Mouse (Mus musculus) hindbrain, postnatal 0 days (tissue): Measurements from ENCODE around the gene Gm20388. TPM values are rescaled to one million over a fixed set of nuclear protein-coding genes. Genes with fewer than 3 reads are reported as not detected.

Experiments used
- ATAC-seq: fragments of 200-750 bp; cut with Nextera tagmentation; 2 replicates; pipeline ENCODE4 v1.8.0; 2017; ENCODE audit warnings: mild to moderate bottlenecking, moderate TSS enrichment, moderate library complexity
- DNase-seq: peaks from one replicate; pipeline ENCODE4 v3.0.0-alpha.2; 2015; ENCODE audit warnings: low spot score
- H3K27ac ChIP-seq: fragments of 300-500 bp; sonication (generic); 2 replicates; pipeline ENCODE4 v1.5.1; 2014; ENCODE audit warnings: mild to moderate bottlenecking
- H3K27me3 ChIP-seq: fragments of 300-500 bp; sonication (generic); 2 replicates; pipeline ENCODE4 v1.6.1; 2014; ENCODE audit warnings: low read length, mixed read lengths; ENCODE audit not compliant: insufficient read depth
- H3K36me3 ChIP-seq: fragments of 300-500 bp; sonication (generic); 2 replicates; pipeline ENCODE4 v1.6.1; 2014; ENCODE audit warnings: low read length, mixed read lengths; ENCODE audit not compliant: insufficient read depth
- H3K4me1 ChIP-seq: fragments of 300-500 bp; sonication (generic); 2 replicates; pipeline ENCODE4 v1.6.1; 2014; ENCODE audit warnings: antibody characterized with exemption, low read length, mixed read lengths; ENCODE audit not compliant: insufficient read depth
- H3K4me2 ChIP-seq: fragments of 300-500 bp; sonication (generic); 2 replicates; pipeline ENCODE4 v1.6.1; 2014; ENCODE audit warnings: low read depth, mild to moderate bottlenecking, low read length, moderate library complexity, mixed read lengths
- H3K4me3 ChIP-seq: fragments of 300-500 bp; sonication (generic); 2 replicates; pipeline ENCODE4 v1.5.1; 2014; ENCODE audit warnings: low read length
- H3K9ac ChIP-seq: fragments of 300-500 bp; sonication (generic); replicated peaks from 2 replicates; pipeline ENCODE4 v1.6.1; 2014; ENCODE audit warnings: mild to moderate bottlenecking, low read length, moderate library complexity, mixed read lengths
- H3K9me3 ChIP-seq: fragments of 300-500 bp; sonication (generic); 2 replicates; pipeline ENCODE4 v1.6.1; 2016; ENCODE audit warnings: low read length, mixed read lengths
- CTCF ChIP-seq: IDR thresholded peaks from 2 replicates; pipeline ENCODE4 v1.5.1; 2016; ENCODE audit warnings: antibody characterized with exemption, control low read depth, low read depth
- WGBS: fragments of 180-500 bp; shearing (Covaris S2); extraction: QIAGEN DNeasy Blood & Tissue Kit; methylation state at CpG from one replicate; pipeline ENCODE4 v1.1.7; 2014; 5-methylcytosine and 5-hydroxymethylcytosine counted together
- polyA plus RNA-seq: library from polyadenylated mRNA; unstranded; fragments of >200 nt; fragmentation: Nextera tagmentation; extraction: Ambion mirVana; gene quantifications from 2 replicates; pipeline ENCODE4 v1.2.1, GENCODE M21; 2015
- total RNA-seq: library from RNA; depleted of rRNA; stranded (reverse); fragments of >200 nt; gene quantifications from 2 replicates; pipeline ENCODE4 v1.2.3, GENCODE M21; 2014

The Gm20388 gene
- total and polyA plus RNA-seq, 2 experiments from 2014 or later, result 71.3 TPM; not detected in 1

GRCm38 (mm10) chr8:120422236-120422635 lies 511.6 kb downstream of the Gm20388 start:
- DNase-seq (no peak), ATAC-seq (no peak)
- no peaks in the 10 kb centered on the region for H3K36me3 ChIP-seq
- no peak overlapping the region for H3K4me3 ChIP-seq
- H3K4me1 ChIP-seq, result peaks cover 46% of the 10 kb centered on the region
- H3K4me2 ChIP-seq, result no peak overlapping the region
- no peaks in the 10 kb centered on the region for H3K9me3 ChIP-seq
- TF ChIP-seq CTCF, result no peak
- H3K27me3 ChIP-seq, result no peaks in the 10 kb centered on the region
- WGBS, result 86% methylated on average over 8 of the region's 8 CpGs
- no peak overlapping the region for H3K9ac ChIP-seq
- no peak overlapping the region for H3K27ac ChIP-seq

GRCm38 (mm10) chr8:120423576-120423975 lies 512.9 kb downstream of the Gm20388 start:
- DNase-seq (no peak), ATAC-seq (no peak)
- no peak overlapping the region for H3K9ac ChIP-seq
- H3K36me3 ChIP-seq, result no peaks in the 10 kb centered on the region
- peaks cover 46% of the 10 kb centered on the region for H3K4me1 ChIP-seq
- TF ChIP-seq CTCF, result no peak
- no peaks in the 10 kb centered on the region for H3K27me3 ChIP-seq
- no peaks in the 10 kb centered on the region for H3K9me3 ChIP-seq
- H3K4me2 ChIP-seq, result no peak overlapping the region
- 36% methylated on average over 7 of the region's 7 CpGs for WGBS
- H3K27ac ChIP-seq, result peak overlapping the region; percentile 51
- H3K4me3 ChIP-seq, result no peak overlapping the region

GRCm38 (mm10) chr8:120424829-120425198 lies 514.2 kb downstream of the Gm20388 start:
- TF ChIP-seq CTCF, result no peak
- Histone ChIP-seq H3K9ac (no peak overlapping the region), H3K4me1 (peaks cover 46% of the 10 kb centered on the region), H3K36me3 (no peaks in the 10 kb centered on the region), H3K27ac (peak overlapping the region; percentile 76), H3K27me3 (no peaks in the 10 kb centered on the region), H3K4me2 (no peak overlapping the region), H3K4me3 (no peak overlapping the region), H3K9me3 (no peaks in the 10 kb centered on the region)
- ATAC-seq (no peak), DNase-seq (no peak)
- WGBS, result 45% methylated on average over 4 of the region's 4 CpGs

GRCm38 (mm10) chr8:120425199-120425941 lies 514.7 kb downstream of the Gm20388 start:
- DNase-seq (peak; percentile 79), ATAC-seq (peak; percentile 54)
- Histone ChIP-seq H3K4me2 (no peak overlapping the region), H3K27ac (peak overlapping the region; percentile 76), H3K4me3 (no peak overlapping the region), H3K9me3 (no peaks in the 10 kb centered on the region), H3K9ac (0 out of 2 replicates have a peak overlapping the region, but pooled peaks have one; percentile 17), H3K4me1 (peaks cover 46% of the 10 kb centered on the region), H3K27me3 (no peaks in the 10 kb centered on the region), H3K36me3 (no peaks in the 10 kb centered on the region)
- WGBS, result 20% methylated on average over 8 of the region's 8 CpGs
- TF ChIP-seq CTCF, result 0 out of 2 replicates have a peak, but pooled peaks have one; percentile 7

DNA sequence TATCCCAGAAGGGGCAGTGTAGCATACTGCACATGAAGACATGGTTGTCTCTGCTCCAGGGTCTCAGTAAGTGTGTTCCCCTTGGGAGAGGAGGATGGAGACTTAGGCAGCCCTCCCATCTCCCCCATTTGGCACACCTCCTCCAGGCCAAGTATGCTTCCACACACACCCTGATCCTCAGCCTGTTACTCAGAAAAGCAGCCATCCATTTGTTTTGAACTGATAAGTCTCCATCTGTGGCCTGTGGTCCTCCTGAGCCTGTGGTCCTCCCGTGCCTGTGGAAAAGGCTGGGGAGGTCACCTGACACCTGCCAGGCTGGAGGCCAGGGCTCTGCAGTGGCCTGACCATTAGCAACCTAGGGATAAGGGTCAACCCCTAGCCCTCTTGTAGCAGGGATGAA lies 515.5 kb downstream of the Gm20388 start:
- ATAC-seq (no peak), DNase-seq (no peak)
- Histone ChIP-seq H3K27ac (peak overlapping the region; percentile 76), H3K27me3 (no peaks in the 10 kb centered on the region), H3K4me1 (peaks cover 46% of the 10 kb centered on the region), H3K9ac (no peak overlapping the region), H3K36me3 (no peaks in the 10 kb centered on the region), H3K4me2 (no peak overlapping the region), H3K9me3 (no peaks in the 10 kb centered on the region), H3K4me3 (no peak overlapping the region)
- WGBS, result 52% methylated on average over 1 of the region's 1 CpGs
- TF ChIP-seq CTCF, result no peak

DNA sequence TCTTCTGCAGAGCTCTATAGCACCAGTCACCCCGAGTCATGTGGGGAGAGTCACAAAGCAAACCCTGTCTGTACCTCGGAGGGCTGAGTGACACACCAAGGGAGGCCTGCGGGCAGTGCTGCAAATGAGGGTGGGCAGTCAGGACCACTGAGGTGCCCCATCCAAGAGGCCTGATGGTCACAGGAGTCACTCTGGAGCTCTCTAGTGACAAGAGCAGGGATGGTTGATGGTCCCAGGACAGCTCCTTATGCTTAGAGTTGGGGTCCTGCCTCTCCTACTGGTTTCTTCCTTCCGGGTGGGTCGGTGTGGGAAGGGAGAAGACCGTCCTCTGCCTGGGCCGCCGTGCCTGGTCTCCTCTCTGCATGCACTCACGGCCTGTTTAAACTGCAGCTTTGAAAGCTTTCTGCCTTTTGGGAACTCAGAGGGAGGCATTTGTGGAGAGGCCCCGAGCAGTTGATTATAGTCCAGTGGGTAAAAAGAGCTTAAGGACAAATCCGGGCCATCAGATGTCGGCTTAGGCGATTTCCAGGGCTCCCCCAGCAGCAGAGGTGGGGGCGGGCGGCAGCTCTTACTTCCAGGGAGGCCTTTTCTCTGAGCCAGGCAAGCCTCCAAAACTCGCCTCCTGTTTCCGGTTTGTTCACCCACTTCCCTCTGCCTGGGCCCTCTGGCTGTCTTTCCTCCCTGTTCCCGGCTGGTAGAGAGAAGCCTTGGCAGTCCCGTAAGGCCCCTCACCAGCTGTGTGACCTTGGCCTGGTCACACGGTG lies 516.2 kb downstream of the Gm20388 start:
- no peaks in the 10 kb centered on the region for H3K36me3 ChIP-seq
- no peak overlapping the region; the same call in 1 of the 2 replicates for H3K9ac ChIP-seq
- no peak overlapping the region for H3K4me2 ChIP-seq
- 34% methylated on average over 20 of the region's 20 CpGs for WGBS
- DNase-seq (peak; percentile 65), ATAC-seq (no peak)
- no peaks in the 10 kb centered on the region for H3K27me3 ChIP-seq
- peak overlapping the region; percentile 76 for H3K27ac ChIP-seq
- TF ChIP-seq CTCF, result no peak
- H3K4me1 ChIP-seq, result peaks cover 39% of the 10 kb centered on the region
- no peaks in the 10 kb centered on the region for H3K9me3 ChIP-seq
- no peak overlapping the region for H3K4me3 ChIP-seq
